Mouse (Mus musculus) spleen, adult 18-20 months (tissue): ENCODE data around the gene Erich6b.

Source experiments
- DNase-seq, 2 experiments: peaks; one replicate each; pipeline ENCODE4 v3.0.0; 2022; ENCODE audit warnings: mixed read lengths in 2 of 2

The Erich6b gene

GRCm38 (mm10) chr14:75708986-75709385 is 66.9 kb downstream of the Erich6b start:
- no peak for DNase-seq

- DNase-seq, result no peak
Observed at GRCm38 (mm10) chr14:75711731-75712130, 69.7 kb downstream of the Erich6b start.

GRCm38 (mm10) chr14:75712687-75713086 is 70.6 kb downstream of the Erich6b start:
- DNase-seq, result no peak

- no peak for DNase-seq
Observed at GRCm38 (mm10) chr14:75713661-75714060, 71.6 kb downstream of the Erich6b start.

- DNase-seq, result no peak
Observed at GRCm38 (mm10) chr14:75716410-75716809, 74.4 kb downstream of the Erich6b start.
